Mouse (Mus musculus) C2C12 (cell line): ENCODE measurements around the gene Eri2.

Experiments used
- CEBPB ChIP-seq: IDR thresholded peaks from one replicate; pipeline ENCODE4 v1.6.1; 2011; ENCODE audit warnings: low read depth, mild to moderate bottlenecking, control low read depth, moderate library complexity
- CTCF ChIP-seq: IDR thresholded peaks from one replicate; pipeline ENCODE4 v1.5.1; 2011; ENCODE audit not compliant: control insufficient read depth, insufficient read depth, insufficient read length
- MAX ChIP-seq: IDR thresholded peaks from one replicate; pipeline ENCODE4 v1.6.1; 2011; ENCODE audit warnings: mild to moderate bottlenecking, control low read depth
- MYOD1 ChIP-seq: IDR thresholded peaks from one replicate; pipeline ENCODE4 v1.6.1; 2011; ENCODE audit warnings: low read depth; ENCODE audit not compliant: control insufficient read depth, insufficient read length
- MYOG ChIP-seq: IDR thresholded peaks from one replicate; pipeline ENCODE4 v1.6.1; 2011; ENCODE audit not compliant: control insufficient read depth, insufficient read length; ENCODE audit errors: extremely low read depth
- USF1 ChIP-seq: IDR thresholded peaks from one replicate; pipeline ENCODE4 v1.6.1; 2011; ENCODE audit warnings: low read depth, mild to moderate bottlenecking, control low read depth, moderate library complexity

DNA sequence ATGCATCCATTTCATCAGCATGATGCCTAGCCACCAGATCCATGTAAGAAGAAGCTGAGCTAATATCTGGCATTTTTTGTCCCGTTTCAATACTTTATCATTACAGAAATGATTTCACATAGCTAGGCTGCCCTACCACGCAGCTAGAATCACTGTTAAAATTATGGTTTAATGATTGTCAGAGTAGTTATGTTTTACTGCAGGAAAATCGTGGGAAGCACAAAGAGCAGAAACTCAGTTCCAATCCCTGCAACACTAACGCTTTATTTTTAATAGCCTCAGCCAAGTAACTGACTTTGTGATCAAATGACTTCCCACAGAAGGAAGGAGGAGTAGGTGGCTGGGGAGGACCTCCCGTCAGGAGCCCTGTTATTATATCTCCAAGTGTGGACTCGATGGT lies 26.9 kb downstream of the Eri2 start:
- TF ChIP-seq CTCF (no peak), USF1 (no peak), MYOG (no peak), MYOD1 (no peak), CEBPB (no peak), MAX (no peak)
